ENCODE assay signal across 31 mouse cellular contexts in genomic region chr3:98856892-98857291, GRCm38 (mm10). TPM values are rescaled to one million over a fixed set of nuclear protein-coding genes. Genes with fewer than 3 reads are reported as not detected.
DNase-seq lines count a peak whose midpoint lies in the region; ATAC-seq and TF ChIP-seq lines count a peak whose summit lies in the region.
"Had no signal": no experiment of that assay in that cellular context is flagged by ENCODE, and none has a peak within 500 bp of the region (broad histone marks: within the 10 kb centered on the region; RNA-seq: fewer than 3 reads in every experiment).

No protein-coding gene starts in this region.

- intact Hi-C loops in heart, adult 2 months (cut with DNase I) = no loop called here

- H3K27ac ChIP-seq in heart, embryonic 11.5 days (ENCODE audit: low read depth, low read length) = peak overlapping the region; percentile 71
- no peak overlapping the region for H3K27ac ChIP-seq in heart, adult 2 months
- peak overlapping the region; percentile 68 for H3K27ac ChIP-seq in liver, embryonic 16.5 days (ENCODE audit: low read length)
- no peak overlapping the region for H3K27ac ChIP-seq in layer of hippocampus, adult 2 months
- H3K27ac ChIP-seq: embryonic facial prominence, embryonic 15.5 days; hindbrain, embryonic 12.5 days; midbrain, embryonic 10.5 days had no signal

- H3K79me2 ChIP-seq in heart, adult 2 months (replicated peaks; ENCODE audit: control insufficient read depth, insufficient read depth, low read length) = no peaks in the 10 kb centered on the region

- WGBS in heart, embryonic 11.5 days (ENCODE audit: insufficient replicate concordance) = 18% methylated on average over 1 of the region's 1 CpGs
- 8% methylated on average over 1 of the region's 1 CpGs for WGBS in heart, adult 2 months
- 5% methylated on average over 1 of the region's 1 CpGs for WGBS in liver, embryonic 16.5 days (ENCODE audit: insufficient replicate concordance)

- TF ChIP-seq POLR2A in heart, adult 2 months (IDR thresholded peaks at IDR 0.05; ENCODE audit: insufficient read depth, low read depth, low read length) = no peak

- no peaks in the 10 kb centered on the region for H3K9me3 ChIP-seq in heart, embryonic 11.5 days (replicated peaks; ENCODE audit: control insufficient read depth, low read length)
- H3K9me3 ChIP-seq in liver, embryonic 16.5 days (replicated peaks; ENCODE audit: control insufficient read depth, low read length) = no peaks in the 10 kb centered on the region
- H3K9me3 ChIP-seq: embryonic facial prominence, embryonic 15.5 days; hindbrain, embryonic 12.5 days; midbrain, embryonic 10.5 days had no signal

- H3K4me3 ChIP-seq in heart, embryonic 11.5 days (ENCODE audit: low read depth, low read length) = no peak overlapping the region
- H3K4me3 ChIP-seq in heart, adult 2 months = no peak overlapping the region
- H3K4me3 ChIP-seq in liver, embryonic 16.5 days (ENCODE audit: low read depth, low read length) = no peak overlapping the region; the same call in 1 of the 2 replicates
- H3K4me3 ChIP-seq in layer of hippocampus, adult 2 months = no peak overlapping the region
- H3K4me3 ChIP-seq: embryonic facial prominence, embryonic 15.5 days; hindbrain, embryonic 12.5 days; midbrain, embryonic 10.5 days; myocyte had no signal

- H3K4me1 ChIP-seq in heart, embryonic 11.5 days (ENCODE audit: control insufficient read depth, insufficient read depth, low read length) = peaks cover 13% of the 10 kb centered on the region
- no peaks in the 10 kb centered on the region for H3K4me1 ChIP-seq in heart, adult 2 months (ENCODE audit: control insufficient read depth, insufficient read depth, low read length)
- H3K4me1 ChIP-seq in liver, embryonic 16.5 days (ENCODE audit: control insufficient read depth, low read depth, low read length) = peaks cover 10% of the 10 kb centered on the region
- H3K4me1 ChIP-seq: embryonic facial prominence, embryonic 15.5 days; hindbrain, embryonic 12.5 days; midbrain, embryonic 10.5 days had no signal

- DNase-seq in heart, adult 2 months = no peak
- DNase-seq in MEL-GATA-1-ER (ENCODE audit: extremely low read depth, low read depth) (peak; percentile 69), liver (peak; percentile 23)
- DNase-seq in layer of hippocampus, adult 2 months (ENCODE audit: low spot score in 2 of 2) = no peak
- DNase-seq in spleen, adult 18-20 months = no peak
- DNase-seq in spleen, adult 12 weeks (ENCODE audit: low spot score) = no peak
- DNase-seq: adrenal gland, adult 2 months; cerebellum, adult 8-10 months; cerebellum, postnatal 36 days; forebrain, postnatal 0 days; gastrocnemius, postnatal 25 days; heart, postnatal 14 days; kidney, adult 18-20 months; left cerebral cortex, postnatal 4 days; lung, postnatal 10 days; thymus, postnatal 36 days had no signal

- H3K4me2 ChIP-seq in heart, embryonic 11.5 days = peak overlapping the region; percentile 24; the same call in 1 of the 2 replicates
- H3K4me2 ChIP-seq in liver, embryonic 16.5 days (ENCODE audit: low read depth, low read length) = peak overlapping the region; percentile 38; the same call in 1 of the 2 replicates
- H3K4me2 ChIP-seq: embryonic facial prominence, embryonic 15.5 days; hindbrain, embryonic 12.5 days had no signal

- TF ChIP-seq EP300 in heart, adult 2 months (IDR thresholded peaks at IDR 0.05; ENCODE audit: insufficient read depth, low read depth, low read length) = no peak

- peak; percentile 89 for ATAC-seq in heart, embryonic 11.5 days (replicated peaks; ENCODE audit: insufficient number of reproducible peaks, low FRiP score, low TSS enrichment)
- ATAC-seq in liver, embryonic 16.5 days (ENCODE audit: low read depth) = peak; percentile 67
- ATAC-seq: forebrain, postnatal 0 days; midbrain, embryonic 16.5 days had no signal

- H3K9ac ChIP-seq in heart, embryonic 11.5 days (ENCODE audit: low read depth, low read length) = no peak overlapping the region
- H3K9ac ChIP-seq in heart, adult 2 months (ENCODE audit: low read depth, low read length) = no peak overlapping the region
- H3K9ac ChIP-seq in liver, embryonic 16.5 days (ENCODE audit: low read depth, low read length) = no peak overlapping the region
- H3K9ac ChIP-seq: embryonic facial prominence, embryonic 15.5 days; forebrain, postnatal 0 days; hindbrain, embryonic 12.5 days had no signal

- H3K36me3 ChIP-seq in heart, embryonic 11.5 days (ENCODE audit: control insufficient read depth, insufficient read depth, low read length) = no peaks in the 10 kb centered on the region
- no peaks in the 10 kb centered on the region for H3K36me3 ChIP-seq in heart, adult 2 months (ENCODE audit: control insufficient read depth, insufficient read depth, low read length)
- no peaks in the 10 kb centered on the region for H3K36me3 ChIP-seq in liver, embryonic 16.5 days (ENCODE audit: control insufficient read depth, insufficient read depth)
- H3K36me3 ChIP-seq: embryonic facial prominence, embryonic 15.5 days; hindbrain, embryonic 12.5 days; midbrain, embryonic 10.5 days had no signal

- no peak for TF ChIP-seq CTCF in heart, adult 2 months (IDR thresholded peaks at IDR 0.05)
- no peak for TF ChIP-seq CTCF in layer of hippocampus, adult 2 months (conservative IDR thresholded peaks at IDR 0.05)

- H3K27me3 ChIP-seq in heart, embryonic 11.5 days (ENCODE audit: control insufficient read depth, insufficient read depth, low read length) = no peaks in the 10 kb centered on the region
- no peaks in the 10 kb centered on the region for H3K27me3 ChIP-seq in heart, adult 2 months (ENCODE audit: control insufficient read depth, insufficient read depth, low read length)
- no peaks in the 10 kb centered on the region for H3K27me3 ChIP-seq in liver, embryonic 16.5 days (ENCODE audit: control insufficient read depth, insufficient read depth, low read depth, low read length)
- H3K27me3 ChIP-seq: embryonic facial prominence, embryonic 15.5 days; hindbrain, embryonic 12.5 days had no signal

RNA-seq across cellular contexts. Expression of gene Hsd3b1, which starts 2.7 kb away (rescaled TPM):
- polyA plus RNA-seq in heart, embryonic 11.5 days (2014; fragmentation: Nextera tagmentation; extraction: Ambion mirVana) = 1.2 and 2.5 TPM in 2 replicates
- total RNA-seq in heart, adult 2 months (2021) = not detected
- polyA plus RNA-seq in heart, adult 2 months (2012; rRNA removed) = 0.16 TPM in 1 of 2 replicates, not detected in the other
- 32.1 and 38.9 TPM in 2 replicates for polyA plus RNA-seq in liver, embryonic 16.5 days (2015; fragmentation: Nextera tagmentation; extraction: Ambion mirVana)
- not detected for total RNA-seq in layer of hippocampus, adult 2 months (2021)
- total RNA-seq: forebrain, postnatal 0 days; gastrocnemius, postnatal 25 days; heart, postnatal 14 days; layer of hippocampus, postnatal 10 days; left cerebral cortex, postnatal 4 days had no signal
- polyA plus RNA-seq: embryonic facial prominence, embryonic 15.5 days; forebrain, postnatal 0 days; large intestine, adult 2 months; midbrain, embryonic 16.5 days; myocyte; neural tube, embryonic 14.5 days had no signal

RNA-seq across cellular contexts. Expression of gene Hao2, which starts 36.1 kb away (rescaled TPM):
- polyA plus RNA-seq in heart, embryonic 11.5 days (2014; fragmentation: Nextera tagmentation; extraction: Ambion mirVana) = 0.07 and 0.24 TPM in 2 replicates
- total RNA-seq in heart, adult 2 months (2021) = not detected
- not detected in 2 replicates for polyA plus RNA-seq in heart, adult 2 months (2012; rRNA removed)
- 19.8 and 24.0 TPM in 2 replicates for polyA plus RNA-seq in liver, embryonic 16.5 days (2015; fragmentation: Nextera tagmentation; extraction: Ambion mirVana)
- not detected for total RNA-seq in layer of hippocampus, adult 2 months (2021)
- total RNA-seq: ES-E14; forebrain, postnatal 0 days; gastrocnemius, postnatal 25 days; heart, postnatal 14 days; layer of hippocampus, postnatal 10 days; left cerebral cortex, adult 8-10 months; left cerebral cortex, postnatal 4 days had no signal
- polyA plus RNA-seq: embryonic facial prominence, embryonic 15.5 days; forebrain, embryonic 11.5 days; forebrain, postnatal 0 days; hindbrain, embryonic 12.5 days; midbrain, embryonic 16.5 days; myocyte; neural tube, embryonic 14.5 days had no signal

RNA-seq across cellular contexts. Expression of gene Hsd3b6, which starts 42.6 kb away (rescaled TPM):
- 79.8 and 85.2 TPM in 2 replicates for polyA plus RNA-seq in heart, embryonic 11.5 days (2014; fragmentation: Nextera tagmentation; extraction: Ambion mirVana)
- total RNA-seq in heart, adult 2 months (2021) = not detected
- polyA plus RNA-seq in heart, adult 2 months (2012; rRNA removed) = not detected in 2 replicates
- polyA plus RNA-seq in liver, embryonic 16.5 days (2015; fragmentation: Nextera tagmentation; extraction: Ambion mirVana) = 4.2 and 5.3 TPM in 2 replicates
- not detected for total RNA-seq in layer of hippocampus, adult 2 months (2021)
- total RNA-seq: ES-E14; forebrain, postnatal 0 days; gastrocnemius, postnatal 25 days; heart, postnatal 14 days; layer of hippocampus, postnatal 10 days; left cerebral cortex, adult 8-10 months; left cerebral cortex, postnatal 4 days; liver, adult 2 months had no signal
- polyA plus RNA-seq: large intestine, adult 2 months; liver, adult 2 months; myocyte; small intestine, adult 2 months had no signal

Comparison
In these comparisons a context has a peak if more than half of its experiments do, and no peak if none do; other contexts are left out.
1. H3K27ac ChIP-seq: peak in heart, embryonic 11.5 days (single experiment) and liver, embryonic 16.5 days (single experiment); none in heart, adult 2 months (single experiment) and layer of hippocampus, adult 2 months (single experiment).
2. RNA of gene Hsd3b6, which starts 42.6 kb away (polyA plus RNA-seq): 79.8 to 85.2 TPM in heart, embryonic 11.5 days; 4.2 to 5.3 TPM in liver, embryonic 16.5 days and not detected in heart, adult 2 months; every median in the first group is over 10 times any median in the second.
3. DNase-seq: peak in MEL-GATA-1-ER (single experiment) and liver (single experiment); none in heart, adult 2 months (0 of 2), layer of hippocampus, adult 2 months (0 of 2), spleen, adult 18-20 months (0 of 2) and spleen, adult 12 weeks (single experiment).
4. RNA of gene Hao2, which starts 36.1 kb away (polyA plus RNA-seq): 19.8 to 24.0 TPM in liver, embryonic 16.5 days; 0.07 to 0.24 TPM in heart, embryonic 11.5 days and not detected in heart, adult 2 months; every median in the first group is over 10 times any median in the second.